Mouse (Mus musculus): Measurements from ENCODE around the gene Pde11a. TPM values are rescaled to one million over a fixed set of nuclear protein-coding genes. Genes with fewer than 3 reads are reported as not detected.

The Pde11a gene
- polyA plus RNA-seq, 1 experiment = not detected

DNA sequence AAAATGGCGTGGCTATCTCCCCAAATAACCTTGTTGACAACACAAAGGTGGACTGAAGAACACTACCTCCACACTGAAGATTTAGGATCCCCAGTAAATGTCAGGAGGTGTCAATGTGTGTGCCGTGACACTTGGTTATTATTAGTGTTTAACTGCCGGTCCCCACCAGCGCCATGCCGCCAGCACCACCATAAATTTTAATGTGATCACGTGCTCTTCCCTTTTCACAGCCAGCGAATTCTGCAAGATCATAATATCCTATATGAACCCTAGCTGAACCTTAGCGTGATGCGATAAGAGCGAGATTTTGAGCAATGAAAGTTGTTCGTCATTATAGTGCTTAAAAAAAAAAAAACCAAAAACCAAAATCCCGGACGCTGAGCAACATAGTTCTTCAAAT is 269.3 kb downstream of the Pde11a start:
- DNase-seq = no peak
- whole genome bisulfite sequencing = 50% methylated on average over 13 of the region's 13 CpGs
- H3K4me3 ChIP-seq (replicated peaks; ENCODE audit: extremely low read depth, low read depth, low read length) = no peak overlapping the region
- no peak for TF ChIP-seq CTCF (IDR thresholded peaks at IDR 0.05; ENCODE audit: insufficient read depth, low read length)
- no peak for TF ChIP-seq POLR2A (IDR thresholded peaks at IDR 0.05; ENCODE audit: borderline replicate concordance, extremely low read depth, low read depth, low read length)
- H3K4me1 ChIP-seq (ENCODE audit: control insufficient read depth, insufficient read depth, low read length) = peaks cover 4% of the 10 kb centered on the region; the same call in 1 of the 2 replicates

DNA sequence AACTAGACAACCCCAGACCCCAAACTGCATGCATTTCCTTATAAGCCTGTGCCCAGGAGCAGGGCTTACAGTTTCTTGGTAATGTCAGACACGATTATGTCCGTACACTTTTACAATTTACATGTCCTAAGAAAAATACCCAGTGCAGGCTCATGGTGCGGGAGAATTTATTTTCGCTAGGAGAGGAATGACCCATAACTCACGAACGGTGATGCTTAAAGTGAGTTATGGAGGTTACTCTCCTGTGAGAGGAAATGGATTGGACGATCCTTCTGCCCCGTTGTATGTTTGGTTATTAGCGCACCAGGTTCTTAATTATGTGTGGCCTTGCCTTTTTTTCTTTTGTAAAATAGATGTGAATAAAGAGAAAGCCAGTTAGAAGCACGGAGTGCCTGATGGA is 270.4 kb downstream of the Pde11a start:
- Histone ChIP-seq H3K4me3 (replicated peaks; ENCODE audit: extremely low read depth, low read depth, low read length) (no peak overlapping the region), H3K4me1 (ENCODE audit: control insufficient read depth, insufficient read depth, low read length) (peaks cover 4% of the 10 kb centered on the region; the same call in 1 of the 2 replicates)
- TF ChIP-seq CTCF (IDR thresholded peaks at IDR 0.05; ENCODE audit: insufficient read depth, low read length) (no peak), POLR2A (IDR thresholded peaks at IDR 0.05; ENCODE audit: borderline replicate concordance, extremely low read depth, low read depth, low read length) (no peak)
- 89% methylated on average over 10 of the region's 10 CpGs for WGBS
- DNase-seq = no peak

DNA sequence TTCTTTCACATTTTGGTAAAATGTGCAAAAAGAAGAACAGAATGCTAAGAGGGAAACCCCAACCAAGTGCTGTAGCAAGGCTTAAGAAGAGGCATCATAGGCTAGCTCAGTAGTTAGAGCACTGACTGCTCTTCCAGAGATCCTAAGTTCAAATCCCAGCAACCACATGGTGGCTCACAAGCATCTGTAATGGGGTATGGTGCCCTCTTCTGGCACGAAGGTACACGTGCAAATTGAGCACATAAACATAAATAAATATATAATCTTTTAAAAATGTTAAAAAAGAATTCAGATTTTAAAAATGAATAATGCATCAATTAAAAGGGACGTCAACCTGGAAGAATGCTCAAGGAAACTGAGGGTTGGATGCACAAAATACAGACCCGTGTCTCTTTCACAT is 271.4 kb downstream of the Pde11a start:
- DNase-seq = no peak
- WGBS = 61% methylated on average over 4 of the region's 4 CpGs
- TF ChIP-seq CTCF (IDR thresholded peaks at IDR 0.05; ENCODE audit: insufficient read depth, low read length) = no peak
- TF ChIP-seq POLR2A (IDR thresholded peaks at IDR 0.05; ENCODE audit: borderline replicate concordance, extremely low read depth, low read depth, low read length) = no peak
- Histone ChIP-seq H3K4me3 (replicated peaks; ENCODE audit: extremely low read depth, low read depth, low read length) (no peak overlapping the region), H3K4me1 (ENCODE audit: control insufficient read depth, insufficient read depth, low read length) (peaks cover 4% of the 10 kb centered on the region; the same call in 1 of the 2 replicates)

DNA sequence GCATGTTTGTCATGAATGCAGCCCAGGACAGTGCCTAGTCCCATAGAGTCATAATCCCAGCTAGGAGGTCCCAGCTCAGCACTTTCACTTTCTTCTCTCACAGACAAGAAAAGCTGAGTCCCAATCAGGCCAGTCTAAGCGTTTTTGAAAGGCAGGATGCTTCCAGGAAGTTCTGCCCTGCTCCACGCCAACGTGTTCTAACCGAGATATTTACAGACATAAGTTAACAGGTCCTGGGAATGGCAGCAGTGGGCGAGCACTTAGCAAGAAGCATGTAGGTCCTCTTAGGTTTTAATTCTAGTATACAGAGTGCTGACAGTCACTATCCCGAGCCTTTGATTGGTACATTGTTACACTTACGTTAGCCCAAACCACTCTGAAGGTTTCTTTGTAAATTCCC is 273.3 kb downstream of the Pde11a start:
- Histone ChIP-seq H3K4me3 (replicated peaks; ENCODE audit: extremely low read depth, low read depth, low read length) (peak overlapping the region; percentile 28), H3K4me1 (ENCODE audit: control insufficient read depth, insufficient read depth, low read length) (peaks cover 4% of the 10 kb centered on the region; the same call in 1 of the 2 replicates)
- peak; percentile 9 for DNase-seq
- TF ChIP-seq POLR2A (IDR thresholded peaks at IDR 0.05; ENCODE audit: borderline replicate concordance, extremely low read depth, low read depth, low read length) (no peak), CTCF (IDR thresholded peaks at IDR 0.05; ENCODE audit: insufficient read depth, low read length) (no peak)
- 14% methylated on average over 7 of the region's 7 CpGs for WGBS

DNA sequence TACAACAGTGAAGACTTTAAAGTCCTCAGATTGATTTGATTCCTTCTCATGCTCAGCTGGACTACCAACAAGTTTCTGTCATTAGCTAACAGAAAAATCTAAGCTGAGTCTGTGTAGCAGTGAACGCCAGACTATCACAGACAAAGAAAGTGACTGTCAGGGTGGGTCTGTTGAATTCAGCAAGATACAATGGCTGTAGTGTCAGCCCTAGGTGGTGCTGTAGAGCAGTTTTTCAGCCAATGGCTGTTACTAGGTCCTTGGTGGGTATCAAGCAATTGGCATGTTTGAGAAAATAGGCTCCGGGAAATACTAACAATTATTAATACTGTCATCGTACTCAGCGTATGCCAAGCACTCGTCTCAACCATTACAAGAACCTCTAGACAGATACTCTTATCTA is 274.5 kb downstream of the Pde11a start:
- Histone ChIP-seq H3K4me1 (ENCODE audit: control insufficient read depth, insufficient read depth, low read length) (peaks cover 4% of the 10 kb centered on the region; the same call in 1 of the 2 replicates), H3K4me3 (replicated peaks; ENCODE audit: extremely low read depth, low read depth, low read length) (no peak overlapping the region)
- DNase-seq = peak; percentile 25
- WGBS = 42% methylated on average over 5 of the region's 5 CpGs
- TF ChIP-seq CTCF (IDR thresholded peaks at IDR 0.05; ENCODE audit: insufficient read depth, low read length) = 0 out of 2 replicates have a peak, but pooled peaks have one; percentile 7
- TF ChIP-seq POLR2A (IDR thresholded peaks at IDR 0.05; ENCODE audit: borderline replicate concordance, extremely low read depth, low read depth, low read length) = no peak

DNA sequence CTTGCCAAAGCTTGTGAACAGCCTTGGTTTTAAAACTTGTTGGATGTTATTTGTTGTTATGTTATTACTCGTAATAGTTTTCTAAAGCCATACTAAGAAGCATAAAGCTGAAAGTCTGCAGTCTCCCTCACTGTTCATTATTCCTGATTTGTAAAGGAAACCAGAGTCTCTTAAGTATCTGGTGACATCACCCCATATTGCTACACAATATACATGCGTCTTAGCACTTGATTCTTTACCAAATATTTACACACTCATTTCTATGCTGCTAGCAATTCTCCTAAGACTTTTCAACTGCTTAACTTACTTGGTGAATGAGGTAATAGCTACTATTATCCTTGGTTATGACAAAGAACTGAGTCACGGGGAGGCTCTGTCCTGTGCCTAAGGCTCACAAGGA is 278.4 kb downstream of the Pde11a start:
- no peak for TF ChIP-seq CTCF (IDR thresholded peaks at IDR 0.05; ENCODE audit: insufficient read depth, low read length)
- no peak for TF ChIP-seq POLR2A (IDR thresholded peaks at IDR 0.05; ENCODE audit: borderline replicate concordance, extremely low read depth, low read depth, low read length)
- Histone ChIP-seq H3K4me3 (replicated peaks; ENCODE audit: extremely low read depth, low read depth, low read length) (no peak overlapping the region), H3K4me1 (ENCODE audit: control insufficient read depth, insufficient read depth, low read length) (no peaks in the 10 kb centered on the region)
- WGBS = 70% methylated on average over 3 of the region's 3 CpGs
- no peak for DNase-seq

DNA sequence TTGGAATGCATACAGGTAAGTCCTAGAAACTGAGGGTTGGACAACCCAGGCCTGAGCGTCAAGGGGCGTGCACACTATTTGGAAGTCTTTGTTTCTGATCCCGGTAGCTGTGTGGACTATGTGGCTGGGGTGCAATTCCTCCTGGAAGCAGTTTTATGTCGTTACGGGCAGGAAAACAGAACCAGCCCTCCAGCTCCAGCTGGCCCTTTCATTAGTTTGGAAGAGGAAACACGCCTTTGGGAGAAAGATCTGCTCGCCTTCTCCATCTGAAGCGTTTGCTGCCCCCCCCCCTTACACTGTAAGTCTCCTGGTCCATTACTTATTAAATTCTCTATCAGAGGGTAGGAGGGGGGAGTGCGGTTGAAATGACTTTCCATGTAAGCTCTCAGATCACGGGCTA is 279.0 kb downstream of the Pde11a start:
- 67% methylated on average over 10 of the region's 10 CpGs for WGBS
- H3K4me1 ChIP-seq (ENCODE audit: control insufficient read depth, insufficient read depth, low read length) = no peaks in the 10 kb centered on the region
- no peak for TF ChIP-seq CTCF (IDR thresholded peaks at IDR 0.05; ENCODE audit: insufficient read depth, low read length)
- no peak for TF ChIP-seq POLR2A (IDR thresholded peaks at IDR 0.05; ENCODE audit: borderline replicate concordance, extremely low read depth, low read depth, low read length)
- H3K4me3 ChIP-seq (replicated peaks; ENCODE audit: extremely low read depth, low read depth, low read length) = no peak overlapping the region
- DNase-seq = no peak

DNA sequence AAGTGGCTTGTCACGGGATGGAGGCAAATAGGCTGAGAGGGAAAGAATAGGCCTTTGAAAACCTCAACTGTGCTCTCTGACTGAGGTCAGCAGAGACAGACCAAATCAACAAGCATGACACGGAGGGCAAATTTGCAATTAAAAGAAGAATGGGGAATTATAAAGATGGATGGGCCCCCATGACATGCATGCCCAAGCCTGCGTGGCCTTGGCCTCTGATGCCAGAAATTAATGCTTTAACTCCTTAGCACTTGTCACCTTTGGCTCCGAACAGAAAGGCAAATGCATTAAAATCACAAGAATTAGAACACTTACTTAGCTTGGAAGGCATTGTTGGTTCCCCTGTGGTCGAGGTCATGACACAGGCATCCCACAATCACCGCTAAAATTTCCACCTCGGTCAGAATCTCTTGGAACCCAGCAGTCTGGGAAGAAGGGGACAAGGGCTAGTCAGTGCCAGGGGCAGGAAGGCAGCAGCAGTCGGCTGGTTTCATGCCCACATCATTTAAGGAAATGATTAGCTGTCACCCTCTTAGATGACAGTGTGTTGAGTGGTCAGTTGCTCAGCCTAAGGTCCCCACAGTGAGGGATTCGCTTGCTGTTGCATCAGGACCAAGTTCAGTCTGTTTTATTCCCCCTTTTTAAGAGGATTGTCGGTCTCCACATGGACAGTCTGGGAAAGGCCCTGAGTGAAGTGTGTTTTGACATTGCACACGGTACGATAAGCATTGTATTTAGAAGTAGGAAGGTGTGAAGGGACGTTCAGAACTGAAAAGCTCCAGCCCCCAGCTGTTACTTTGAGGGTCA is 279.7 kb downstream of the Pde11a start:
- no peak for DNase-seq
- WGBS = 65% methylated on average over 13 of the region's 13 CpGs
- TF ChIP-seq CTCF (IDR thresholded peaks at IDR 0.05; ENCODE audit: insufficient read depth, low read length) (no peak), POLR2A (IDR thresholded peaks at IDR 0.05; ENCODE audit: borderline replicate concordance, extremely low read depth, low read depth, low read length) (no peak)
- Histone ChIP-seq H3K4me3 (replicated peaks; ENCODE audit: extremely low read depth, low read depth, low read length) (no peak overlapping the region), H3K4me1 (ENCODE audit: control insufficient read depth, insufficient read depth, low read length) (no peaks in the 10 kb centered on the region)

DNA sequence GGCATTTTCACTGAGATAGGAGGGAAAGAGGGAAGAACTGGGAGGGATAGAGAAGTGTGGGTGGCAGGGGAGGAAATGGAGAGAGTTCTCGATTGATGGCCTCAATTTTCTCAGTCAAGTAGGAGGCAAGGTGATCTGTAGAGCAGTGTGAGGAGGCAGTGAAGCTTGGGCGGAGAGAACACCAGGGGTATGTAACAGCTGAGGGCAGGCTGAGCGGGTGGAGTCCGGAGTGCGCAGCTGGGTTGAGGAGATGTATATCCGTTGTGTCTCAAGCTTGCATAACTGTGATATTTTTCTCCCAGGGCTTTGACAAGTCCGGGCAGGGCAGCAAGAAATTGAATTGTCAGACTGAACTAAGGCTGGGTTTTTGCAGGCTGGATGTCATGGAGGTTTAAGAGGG is 281.0 kb downstream of the Pde11a start:
- TF ChIP-seq POLR2A (IDR thresholded peaks at IDR 0.05; ENCODE audit: borderline replicate concordance, extremely low read depth, low read depth, low read length) (no peak), CTCF (IDR thresholded peaks at IDR 0.05; ENCODE audit: insufficient read depth, low read length) (no peak)
- no peak for DNase-seq
- WGBS = 76% methylated on average over 7 of the region's 7 CpGs
- Histone ChIP-seq H3K4me1 (ENCODE audit: control insufficient read depth, insufficient read depth, low read length) (no peaks in the 10 kb centered on the region), H3K4me3 (replicated peaks; ENCODE audit: extremely low read depth, low read depth, low read length) (no peak overlapping the region)

DNA sequence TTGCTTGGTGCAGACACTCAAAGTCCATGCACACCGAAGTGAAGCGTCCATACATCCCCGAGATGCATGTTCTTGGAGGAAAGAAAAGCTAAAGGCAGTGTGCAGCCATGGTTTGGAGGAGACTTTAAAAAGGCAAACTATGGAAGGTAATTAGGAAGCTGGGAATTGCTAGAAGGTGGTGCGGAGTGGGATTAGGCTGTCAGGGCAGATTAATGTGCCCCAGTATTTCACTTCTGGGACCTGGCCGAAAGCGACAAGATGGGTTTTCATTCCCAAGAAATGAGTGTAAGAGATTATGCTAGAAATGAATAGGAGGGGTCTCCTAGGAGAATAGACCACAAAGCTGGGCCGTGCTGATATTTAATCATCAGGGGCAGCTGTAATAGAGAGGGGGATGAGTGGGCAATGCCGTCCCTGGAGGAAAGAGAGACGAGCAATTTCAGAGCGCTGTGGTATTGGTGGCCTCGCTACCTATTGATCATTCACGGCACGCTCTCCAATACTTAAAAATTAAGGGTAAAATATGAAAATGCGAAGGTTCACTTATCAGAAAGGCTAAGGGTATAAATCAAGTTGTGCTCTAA is 284.7 kb downstream of the Pde11a start:
- no peak for TF ChIP-seq POLR2A (IDR thresholded peaks at IDR 0.05; ENCODE audit: borderline replicate concordance, extremely low read depth, low read depth, low read length)
- no peak for TF ChIP-seq CTCF (IDR thresholded peaks at IDR 0.05; ENCODE audit: insufficient read depth, low read length)
- 94% methylated on average over 14 of the region's 14 CpGs for WGBS

More for the DNA sequence above, 284.7 kb downstream of the Pde11a start:
- no peak for DNase-seq
- Histone ChIP-seq H3K4me1 (ENCODE audit: control insufficient read depth, insufficient read depth, low read length) (no peaks in the 10 kb centered on the region), H3K4me3 (replicated peaks; ENCODE audit: extremely low read depth, low read depth, low read length) (no peak overlapping the region)
